Mouse (Mus musculus): ENCODE data around the gene Foxi2. TPM values are rescaled to one million over a fixed set of nuclear protein-coding genes. Genes with fewer than 3 reads are reported as not detected.

The Foxi2 gene
- total RNA-seq, 1 experiment: not detected

GRCm38 (mm10) chr7:135412357-135412756 lies 2.2 kb downstream of the Foxi2 start:
- Histone ChIP-seq H3K9ac (ENCODE audit: insufficient read depth, low read depth, low read length, poor library complexity, severe bottlenecking) (no peak overlapping the region), H3K9me3 (ENCODE audit: control insufficient read depth, insufficient read depth, low read depth, low read length) (no peaks in the 10 kb centered on the region), H3K4me3 (ENCODE audit: insufficient read depth in 1 of 2, low read depth in 1 of 2, low read length in 2 of 2, poor library complexity in 1 of 2, severe bottlenecking in 1 of 2) (no peak overlapping the region), H3K4me1 (ENCODE audit: control insufficient read depth in 2 of 2, insufficient read depth in 2 of 2, low read length in 2 of 2, poor library complexity in 1 of 2) (0 out of 4 replicates have a peak, but pooled peaks cover 0 to 2% of the 10 kb centered on the region in 2 experiments), H3K36me3 (ENCODE audit: control insufficient read depth, insufficient read depth, low read length, poor library complexity, severe bottlenecking) (no peaks in the 10 kb centered on the region), H3K27ac (ENCODE audit: insufficient read depth, low read depth, low read length, poor library complexity, severe bottlenecking) (no peak overlapping the region)
- TF ChIP-seq CHD2 (IDR thresholded peaks at IDR 0.05; ENCODE audit: low read depth, low read length): no peak
- no peak for DNase-seq (ENCODE audit: low read depth, low spot score)
- in situ Hi-C loops (cut with MboI; ENCODE audit: low sequenced_read_pairs in 2 of 2, unreplicated experiment in 2 of 2): no loop called here

- Histone ChIP-seq H3K4me3 (ENCODE audit: insufficient read depth in 1 of 2, low read depth in 1 of 2, low read length in 2 of 2, poor library complexity in 1 of 2, severe bottlenecking in 1 of 2) (no peak overlapping the region), H3K9ac (ENCODE audit: insufficient read depth, low read depth, low read length, poor library complexity, severe bottlenecking) (no peak overlapping the region), H3K9me3 (ENCODE audit: control insufficient read depth, insufficient read depth, low read depth, low read length) (no peaks in the 10 kb centered on the region), H3K27ac (ENCODE audit: insufficient read depth, low read depth, low read length, poor library complexity, severe bottlenecking) (no peak overlapping the region), H3K4me1 (ENCODE audit: control insufficient read depth in 2 of 2, insufficient read depth in 2 of 2, low read length in 2 of 2, poor library complexity in 1 of 2) (no peaks in the 10 kb centered on the region), H3K36me3 (ENCODE audit: control insufficient read depth, insufficient read depth, low read length, poor library complexity, severe bottlenecking) (no peaks in the 10 kb centered on the region)
- in situ Hi-C loops (cut with MboI; ENCODE audit: low sequenced_read_pairs in 2 of 2, unreplicated experiment in 2 of 2): no loop called here
- DNase-seq (ENCODE audit: low read depth, low spot score): peak; percentile 35
- TF ChIP-seq HCFC1 (IDR thresholded peaks at IDR 0.05; ENCODE audit: borderline replicate concordance, insufficient read depth, low read length): no peak
- TF ChIP-seq ZNF384 (IDR thresholded peaks at IDR 0.05; ENCODE audit: low read depth, low read length): no peak
- TF ChIP-seq ZC3H11A (IDR thresholded peaks at IDR 0.05; ENCODE audit: borderline replicate concordance, low read depth, low read length): no peak
- TF ChIP-seq CHD2 (IDR thresholded peaks at IDR 0.05; ENCODE audit: low read depth, low read length): no peak
- TF ChIP-seq MAFK (IDR thresholded peaks at IDR 0.05; ENCODE audit: insufficient read depth, low read depth, low read length): no peak
Measured at GRCm38 (mm10) chr7:135428840-135429239, 18.7 kb downstream of the Foxi2 start.

GRCm38 (mm10) chr7:135430903-135431302 lies 20.8 kb downstream of the Foxi2 start:
- no peaks in the 10 kb centered on the region for H3K9me3 ChIP-seq (ENCODE audit: control insufficient read depth, insufficient read depth, low read depth, low read length)
- no peak overlapping the region for H3K9ac ChIP-seq (ENCODE audit: insufficient read depth, low read depth, low read length, poor library complexity, severe bottlenecking)
- H3K36me3 ChIP-seq (ENCODE audit: control insufficient read depth, insufficient read depth, low read length, poor library complexity, severe bottlenecking): no peaks in the 10 kb centered on the region
- no peak for TF ChIP-seq CHD2 (IDR thresholded peaks at IDR 0.05; ENCODE audit: low read depth, low read length)
- no peak for TF ChIP-seq ZC3H11A (IDR thresholded peaks at IDR 0.05; ENCODE audit: borderline replicate concordance, low read depth, low read length)
- TF ChIP-seq HCFC1 (IDR thresholded peaks at IDR 0.05; ENCODE audit: borderline replicate concordance, insufficient read depth, low read length): no peak
- no peak for TF ChIP-seq MAFK (IDR thresholded peaks at IDR 0.05; ENCODE audit: insufficient read depth, low read depth, low read length)
- TF ChIP-seq ZNF384 (IDR thresholded peaks at IDR 0.05; ENCODE audit: low read depth, low read length): no peak
- no peak for DNase-seq (ENCODE audit: low read depth, low spot score)
- H3K27ac ChIP-seq (ENCODE audit: insufficient read depth, low read depth, low read length, poor library complexity, severe bottlenecking): no peak overlapping the region
- no peak overlapping the region for H3K4me3 ChIP-seq (ENCODE audit: insufficient read depth in 1 of 2, low read depth in 1 of 2, low read length in 2 of 2, poor library complexity in 1 of 2, severe bottlenecking in 1 of 2)
- in situ Hi-C loops (cut with MboI; ENCODE audit: low sequenced_read_pairs in 2 of 2, unreplicated experiment in 2 of 2): no loop called here
- H3K4me1 ChIP-seq (ENCODE audit: control insufficient read depth in 2 of 2, insufficient read depth in 2 of 2, low read length in 2 of 2, poor library complexity in 1 of 2): no peaks in the 10 kb centered on the region

GRCm38 (mm10) chr7:135443903-135444302 lies 33.8 kb downstream of the Foxi2 start:
- in situ Hi-C loops (cut with MboI; ENCODE audit: low sequenced_read_pairs in 2 of 2, unreplicated experiment in 2 of 2): no loop called here
- Histone ChIP-seq H3K27ac (ENCODE audit: insufficient read depth, low read depth, low read length, poor library complexity, severe bottlenecking) (no peak overlapping the region), H3K36me3 (ENCODE audit: control insufficient read depth, insufficient read depth, low read length, poor library complexity, severe bottlenecking) (no peaks in the 10 kb centered on the region), H3K4me1 (ENCODE audit: control insufficient read depth in 2 of 2, insufficient read depth in 2 of 2, low read length in 2 of 2, poor library complexity in 1 of 2) (no peaks in the 10 kb centered on the region), H3K9me3 (ENCODE audit: control insufficient read depth, insufficient read depth, low read depth, low read length) (no peaks in the 10 kb centered on the region), H3K9ac (ENCODE audit: insufficient read depth, low read depth, low read length, poor library complexity, severe bottlenecking) (no peak overlapping the region), H3K4me3 (ENCODE audit: insufficient read depth in 1 of 2, low read depth in 1 of 2, low read length in 2 of 2, poor library complexity in 1 of 2, severe bottlenecking in 1 of 2) (no peak overlapping the region)
- TF ChIP-seq MAFK (IDR thresholded peaks at IDR 0.05; ENCODE audit: insufficient read depth, low read depth, low read length) (peak; percentile 83), ZNF384 (IDR thresholded peaks at IDR 0.05; ENCODE audit: low read depth, low read length) (no peak), ZC3H11A (IDR thresholded peaks at IDR 0.05; ENCODE audit: borderline replicate concordance, low read depth, low read length) (no peak)
- DNase-seq (ENCODE audit: low read depth, low spot score): no peak

GRCm38 (mm10) chr7:135451340-135451739 lies 41.2 kb downstream of the Foxi2 start:
- Histone ChIP-seq H3K4me1 (ENCODE audit: control insufficient read depth in 2 of 2, insufficient read depth in 2 of 2, low read length in 2 of 2, poor library complexity in 1 of 2) (no peaks in the 10 kb centered on the region), H3K9me3 (ENCODE audit: control insufficient read depth, insufficient read depth, low read depth, low read length) (no peaks in the 10 kb centered on the region), H3K27ac (ENCODE audit: insufficient read depth, low read depth, low read length, poor library complexity, severe bottlenecking) (no peak overlapping the region), H3K36me3 (ENCODE audit: control insufficient read depth, insufficient read depth, low read length, poor library complexity, severe bottlenecking) (no peaks in the 10 kb centered on the region), H3K9ac (ENCODE audit: insufficient read depth, low read depth, low read length, poor library complexity, severe bottlenecking) (no peak overlapping the region), H3K4me3 (ENCODE audit: insufficient read depth in 1 of 2, low read depth in 1 of 2, low read length in 2 of 2, poor library complexity in 1 of 2, severe bottlenecking in 1 of 2) (no peak overlapping the region)
- in situ Hi-C loops (cut with MboI; ENCODE audit: low sequenced_read_pairs in 2 of 2, unreplicated experiment in 2 of 2): no loop called here
- no peak for DNase-seq (ENCODE audit: low read depth, low spot score)
- TF ChIP-seq CHD2 (IDR thresholded peaks at IDR 0.05; ENCODE audit: low read depth, low read length): no peak
- TF ChIP-seq ZC3H11A (IDR thresholded peaks at IDR 0.05; ENCODE audit: borderline replicate concordance, low read depth, low read length): no peak
- no peak for TF ChIP-seq ZNF384 (IDR thresholded peaks at IDR 0.05; ENCODE audit: low read depth, low read length)
- TF ChIP-seq MAFK (IDR thresholded peaks at IDR 0.05; ENCODE audit: insufficient read depth, low read depth, low read length): no peak
